Mouse (Mus musculus) liver, postnatal 0 days (tissue): Measurements from ENCODE around the gene Gm49673.
"Not testable (repeated sequence)": the region's sequence is repeated elsewhere in the genome, so short reads cannot be mapped to it uniquely, and the experiment has no call there.

Experiments used
- CTCF ChIP-seq: sonication (generic); IDR thresholded peaks from 2 replicates; pipeline ENCODE4 v1.5.1; 2016; ENCODE audit warnings: antibody characterized with exemption, low read depth
- EP300 ChIP-seq: IDR thresholded peaks from 2 replicates; pipeline ENCODE4 v1.6.1; 2016; ENCODE audit warnings: antibody characterized with exemption, low read depth, mild to moderate bottlenecking

DNA sequence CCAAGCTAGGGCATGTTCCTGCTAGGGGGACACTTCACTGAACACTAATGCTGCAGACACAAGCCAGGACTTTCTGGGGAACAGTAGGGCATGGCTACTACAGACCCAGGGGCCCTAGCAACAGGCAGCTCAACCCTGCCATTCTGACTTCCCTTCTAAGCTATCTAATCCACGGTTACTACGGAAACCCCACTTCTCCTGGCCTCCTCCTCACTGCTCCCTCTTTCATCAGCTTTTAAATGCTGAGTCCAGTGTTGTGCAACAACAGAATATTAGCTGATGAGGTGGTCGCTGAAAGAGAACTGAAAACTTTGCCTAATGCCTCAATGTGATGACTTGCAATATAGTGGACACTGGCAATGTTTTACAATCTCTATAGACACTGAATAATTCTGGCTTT, 7.4 kb downstream of the Gm49673 start:
- not testable (repeated sequence) for TF ChIP-seq CTCF, EP300
